Mouse (Mus musculus) gastrocnemius, postnatal 4 days (tissue): ENCODE measurements around the gene Set. TPM values are rescaled to one million over a fixed set of nuclear protein-coding genes. Genes with fewer than 3 reads are reported as not detected.
A peak's percentile ranks its signal among the peaks of the same experiment; 100 is the strongest.

Experiments used
- DNase-seq, 2 experiments: peaks; one replicate each; pipeline ENCODE4 v3.0.0; 2021 to 2022; ENCODE audit warnings: low spot score in 2 of 2, mixed read lengths in 2 of 2
- total RNA-seq, 2 experiments: library from RNA; stranded (reverse); gene quantifications; 2 replicates each; pipeline ENCODE4 v1.2.3; 2021

The Set gene
- total RNA-seq, 2 experiments from 2014 or later, result 155 to 163 TPM

- no peak for DNase-seq
These were observed 27.5 kb downstream of the Set start for GRCm38 (mm10) chr2:30084632-30085031.

GRCm38 (mm10) chr2:30087310-30087709 is 30.1 kb downstream of the Set start:
- DNase-seq, result no peak

- no peak for DNase-seq
These were observed 34.3 kb downstream of the Set start for GRCm38 (mm10) chr2:30091521-30091920.

GRCm38 (mm10) chr2:30092280-30092918 is 35.2 kb downstream of the Set start:
- no peak for DNase-seq

GRCm38 (mm10) chr2:30093471-30094207 is 36.5 kb downstream of the Set start, which contains the start of gene Zdhhc12:
Gene Zdhhc12 (minus strand): TSS chr2:30093648.
- DNase-seq, result peak; percentile 74 to 90

GRCm38 (mm10) chr2:30094208-30094588 is 37.0 kb downstream of the Set start:
- no peak for DNase-seq

GRCm38 (mm10) chr2:30095882-30096527 is 38.8 kb downstream of the Set start:
- peak in 1 of 2 experiments; percentile 61 for DNase-seq

- no peak for DNase-seq
These were observed 43.0 kb downstream of the Set start for GRCm38 (mm10) chr2:30100214-30100613.

GRCm38 (mm10) chr2:30106364-30106763 is 49.2 kb downstream of the Set start:
- no peak for DNase-seq

GRCm38 (mm10) chr2:30107646-30108045 is 50.5 kb downstream of the Set start:
- DNase-seq, result no peak

- DNase-seq, result no peak
These were observed 51.1 kb downstream of the Set start for GRCm38 (mm10) chr2:30108260-30108659.

- no peak for DNase-seq
These were observed 54.3 kb downstream of the Set start for GRCm38 (mm10) chr2:30111500-30111899.

GRCm38 (mm10) chr2:30112564-30112963 is 55.4 kb downstream of the Set start:
- no peak for DNase-seq

- no peak for DNase-seq
These were observed 62.5 kb downstream of the Set start for GRCm38 (mm10) chr2:30119641-30120051.

- DNase-seq, result no peak
These were observed 63.1 kb downstream of the Set start for GRCm38 (mm10) chr2:30120269-30120668.

Other genes with a start within 250 kb of the Set start
- gene Urm1, start 237.3 kb upstream of the Set start, total RNA-seq, result 10 to 100 TPM; 41.8 to 52.5 TPM
- gene Cercam, start 188.2 kb upstream of the Set start, total RNA-seq, result 10 to 100 TPM; 40.0 to 52.1 TPM
- gene Odf2, start 168.2 kb upstream of the Set start, total RNA-seq, result 10 to 100 TPM; 35.6 to 40.8 TPM
- gene Gle1, start 122.0 kb upstream of the Set start, total RNA-seq, result 10 to 100 TPM; 30.4 to 32.6 TPM
- 100 to 1,000 TPM; 217 to 218 TPM for gene Sptan1, start 91.8 kb upstream of the Set start, total RNA-seq
- gene Wdr34, start 8.5 kb upstream of the Set start, total RNA-seq, result 10 to 100 TPM; 10.2 to 12.2 TPM
- 1 to 10 TPM; 8.0 to 9.6 TPM for gene Pkn3, start 20.3 kb downstream of the Set start, total RNA-seq
- gene Zdhhc12, start 36.3 kb downstream of the Set start, total RNA-seq, result 1 to 10 TPM; 4.5 to 5.7 TPM
- gene Zer1, start 67.2 kb downstream of the Set start, total RNA-seq, result 10 to 100 TPM; 24.6 to 27.1 TPM
- 10 to 100 TPM; 24.7 to 26.2 TPM for gene Tbc1d13, start 76.4 kb downstream of the Set start, total RNA-seq
- 10 to 100 TPM; 26.3 to 27.6 TPM for gene Endog, start 114.1 kb downstream of the Set start, total RNA-seq
- 10 to 100 TPM; 11.9 to 13.6 TPM for gene Spout1, start 121.1 kb downstream of the Set start, total RNA-seq
- 10 to 100 TPM; 11.9 to 12.7 TPM for gene Kyat1, start 148.5 kb downstream of the Set start, total RNA-seq
- gene Lrrc8a, start 180.3 kb downstream of the Set start, total RNA-seq, result 10 to 100 TPM; 26.6 to 26.7 TPM
- gene Gm28035, start 183.2 kb downstream of the Set start, total RNA-seq, result 1 to 10 TPM; 1.0 to 1.3 TPM
- gene Phyhd1, start 208.8 kb downstream of the Set start, total RNA-seq, result 10 to 100 TPM; 16.7 to 19.3 TPM
- not detected for gene Gm28038, start 223.7 kb downstream of the Set start, total RNA-seq
- 10 to 100 TPM; 21.3 to 21.5 TPM for gene Dolk, start 229.0 kb downstream of the Set start, total RNA-seq
- 10 to 100 TPM; 32.7 to 34.2 TPM for gene Nup188, start 229.0 kb downstream of the Set start, total RNA-seq